Mouse (Mus musculus): ENCODE measurements around the gene Galr3. TPM values are rescaled to one million over a fixed set of nuclear protein-coding genes. Genes with fewer than 3 reads are reported as not detected.
"Not testable (repeated sequence)": the region's sequence is repeated elsewhere in the genome, so short reads cannot be mapped to it uniquely, and the experiment has no call there.

The Galr3 gene
- polyA plus RNA-seq, 1 experiment from 2014 or later: not detected

- Histone ChIP-seq H3K27me3 (ENCODE audit: control insufficient read depth, insufficient read depth, low read length) (no peaks in the 10 kb centered on the region), H3K4me1 (ENCODE audit: control insufficient read depth, insufficient read depth, low read length) (peaks cover 16% of the 10 kb centered on the region), H3K36me3 (ENCODE audit: control insufficient read depth, insufficient read depth, low read length) (no peaks in the 10 kb centered on the region), H3K9me3 (ENCODE audit: control insufficient read depth, low read length) (no peaks in the 10 kb centered on the region), H3K4me3 (ENCODE audit: low read depth, low read length) (peak overlapping the region; percentile 76), H3K27ac (ENCODE audit: low read depth, low read length) (peak overlapping the region; percentile 97), H3K4me2 (ENCODE audit: low read depth) (peak overlapping the region; percentile 82), H3K9ac (ENCODE audit: low read length) (peak overlapping the region; percentile 100)
- ATAC-seq (ENCODE audit: insufficient read depth, low FRiP score, low TSS enrichment) (no peak), DNase-seq (ENCODE audit: low spot score) (peak; percentile 45)
- 28% methylated on average over 16 of the region's 16 CpGs for WGBS
Observed at GRCm38 (mm10) chr15:79028823-79029484, 12.7 kb upstream of the Galr3 start.

GRCm38 (mm10) chr15:79029519-79030241 lies 12.0 kb upstream of the Galr3 start:
- Histone ChIP-seq H3K4me2 (ENCODE audit: low read depth) (peak overlapping the region; percentile 82), H3K9ac (ENCODE audit: low read length) (peak overlapping the region; percentile 100), H3K9me3 (ENCODE audit: control insufficient read depth, low read length) (no peaks in the 10 kb centered on the region), H3K4me3 (ENCODE audit: low read depth, low read length) (peak overlapping the region; percentile 76), H3K4me1 (ENCODE audit: control insufficient read depth, insufficient read depth, low read length) (peaks cover 16% of the 10 kb centered on the region), H3K27me3 (ENCODE audit: control insufficient read depth, insufficient read depth, low read length) (no peaks in the 10 kb centered on the region), H3K27ac (ENCODE audit: low read depth, low read length) (peak overlapping the region; percentile 29; the same call in 1 of the 2 replicates), H3K36me3 (ENCODE audit: control insufficient read depth, insufficient read depth, low read length) (no peaks in the 10 kb centered on the region)
- DNase-seq (ENCODE audit: low spot score): peak; percentile 49
- ATAC-seq (ENCODE audit: insufficient read depth, low FRiP score, low TSS enrichment): no peak
- 9% methylated on average over 11 of the region's 11 CpGs for WGBS

DNA sequence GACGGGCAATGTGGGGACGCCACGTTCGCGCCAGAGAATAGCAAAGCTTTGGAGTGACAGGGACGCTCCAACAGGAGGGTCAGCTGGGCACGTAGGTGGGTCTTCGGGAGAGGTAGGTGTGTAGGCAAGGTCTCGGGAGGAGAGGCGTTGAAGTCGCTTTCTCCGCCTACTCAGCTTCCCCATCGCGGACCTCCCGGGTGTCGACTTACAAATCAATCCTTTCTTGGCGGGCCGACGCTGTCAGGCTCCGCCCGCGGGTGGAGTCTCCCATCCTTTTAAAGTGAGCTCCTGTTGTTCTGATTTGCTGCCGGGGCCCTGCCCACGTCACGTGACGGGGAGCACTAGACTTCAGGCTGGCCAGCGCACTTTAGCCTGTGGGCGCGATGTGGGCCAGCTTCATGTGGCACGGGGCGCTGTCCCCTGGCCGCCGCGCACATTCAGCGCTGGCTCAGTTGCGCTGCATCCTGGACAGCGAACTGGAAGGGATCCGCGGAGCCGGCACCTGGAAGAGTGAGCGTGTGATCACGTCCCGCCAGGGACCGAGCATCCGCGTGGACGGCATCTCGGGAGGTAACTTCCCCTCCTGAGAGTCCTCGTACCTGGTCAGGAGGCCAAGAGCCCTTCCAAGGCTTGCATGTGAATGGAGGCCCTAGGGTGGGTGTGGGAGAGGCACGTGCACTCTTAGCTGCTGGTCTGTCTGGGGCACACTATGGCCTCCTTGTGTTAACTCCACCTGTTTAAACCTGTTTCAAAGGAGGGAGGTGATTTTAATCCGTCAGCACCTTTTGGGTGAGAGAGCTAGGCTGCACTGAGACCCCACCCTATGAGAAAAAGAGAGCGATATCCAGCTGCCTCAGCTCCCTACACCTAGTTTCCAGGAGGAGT lies 10.9 kb upstream of the Galr3 start:
- H3K4me2 ChIP-seq (ENCODE audit: low read depth): peak overlapping the region; percentile 82
- H3K4me1 ChIP-seq (ENCODE audit: control insufficient read depth, insufficient read depth, low read length): peaks cover 11% of the 10 kb centered on the region
- peak; percentile 93 for DNase-seq (ENCODE audit: low spot score)
- no peaks in the 10 kb centered on the region for H3K9me3 ChIP-seq (ENCODE audit: control insufficient read depth, low read length)
- peak; percentile 75 for ATAC-seq (ENCODE audit: insufficient read depth, low FRiP score, low TSS enrichment)
- no peaks in the 10 kb centered on the region for H3K36me3 ChIP-seq (ENCODE audit: control insufficient read depth, insufficient read depth, low read length)
- WGBS: under 1% methylated on average over 52 of the region's 52 CpGs
- peak overlapping the region; percentile 29; the same call in 1 of the 2 replicates for H3K27ac ChIP-seq (ENCODE audit: low read depth, low read length)
- no peaks in the 10 kb centered on the region for H3K27me3 ChIP-seq (ENCODE audit: control insufficient read depth, insufficient read depth, low read length)
- peak overlapping the region; percentile 76 for H3K4me3 ChIP-seq (ENCODE audit: low read depth, low read length)
- H3K9ac ChIP-seq (ENCODE audit: low read length): peak overlapping the region; percentile 100

- not testable (repeated sequence) for H3K4me3 ChIP-seq (ENCODE audit: low read depth, low read length); ATAC-seq (ENCODE audit: insufficient read depth, low FRiP score, low TSS enrichment); H3K4me2 ChIP-seq (ENCODE audit: low read depth); H3K9ac ChIP-seq (ENCODE audit: low read length); H3K36me3 ChIP-seq (ENCODE audit: control insufficient read depth, insufficient read depth, low read length); H3K27ac ChIP-seq (ENCODE audit: low read depth, low read length); H3K27me3 ChIP-seq (ENCODE audit: control insufficient read depth, insufficient read depth, low read length); DNase-seq (ENCODE audit: low spot score); H3K9me3 ChIP-seq (ENCODE audit: control insufficient read depth, low read length)
- WGBS: 85% methylated on average over 5 of the region's 5 CpGs
- H3K4me1 ChIP-seq (ENCODE audit: control insufficient read depth, insufficient read depth, low read length): peaks cover 11% of the 10 kb centered on the region
Observed at GRCm38 (mm10) chr15:79031908-79032307, 9.8 kb upstream of the Galr3 start.

- DNase-seq (ENCODE audit: low spot score) (peak; percentile 82), ATAC-seq (ENCODE audit: insufficient read depth, low FRiP score, low TSS enrichment) (peak; percentile 40; the same call in 1 of the 2 replicates)
- Histone ChIP-seq H3K36me3 (ENCODE audit: control insufficient read depth, insufficient read depth, low read length) (0 out of 2 replicates have a peak, but pooled peaks cover 2% of the 10 kb centered on the region), H3K9ac (ENCODE audit: low read length) (no peak overlapping the region; the same call in 1 of the 2 replicates), H3K9me3 (ENCODE audit: control insufficient read depth, low read length) (no peaks in the 10 kb centered on the region), H3K4me1 (ENCODE audit: control insufficient read depth, insufficient read depth, low read length) (peaks cover 9% of the 10 kb centered on the region), H3K27me3 (ENCODE audit: control insufficient read depth, insufficient read depth, low read length) (peaks cover 23% of the 10 kb centered on the region), H3K4me2 (ENCODE audit: low read depth) (no peak overlapping the region), H3K27ac (ENCODE audit: low read depth, low read length) (no peak overlapping the region), H3K4me3 (ENCODE audit: low read depth, low read length) (no peak overlapping the region)
- 13% methylated on average over 14 of the region's 14 CpGs for WGBS
Observed at GRCm38 (mm10) chr15:79037913-79038328, 3.8 kb upstream of the Galr3 start.

DNA sequence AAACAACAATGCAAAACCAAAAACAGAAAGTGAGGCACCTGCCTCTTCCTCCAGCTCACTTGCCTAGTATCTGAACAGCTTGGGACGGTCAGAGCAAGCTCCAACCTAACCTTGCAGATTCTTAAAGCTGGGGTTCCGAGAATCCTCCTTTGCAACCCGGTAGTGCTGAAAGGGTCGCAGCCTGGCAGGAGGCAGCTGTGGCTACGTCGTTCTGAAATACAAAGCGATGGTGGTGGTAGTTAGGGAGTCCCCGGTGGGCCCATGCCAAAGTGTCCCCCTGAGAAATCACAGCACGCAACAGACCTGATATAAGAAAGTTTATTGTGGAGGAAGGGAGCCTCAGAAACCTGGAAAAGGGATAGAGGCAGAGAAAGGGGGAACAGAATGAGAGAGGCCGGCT lies 3.4 kb upstream of the Galr3 start:
- H3K36me3 ChIP-seq (ENCODE audit: control insufficient read depth, insufficient read depth, low read length): 0 out of 2 replicates have a peak, but pooled peaks cover 2% of the 10 kb centered on the region
- H3K27ac ChIP-seq (ENCODE audit: low read depth, low read length): no peak overlapping the region
- H3K4me1 ChIP-seq (ENCODE audit: control insufficient read depth, insufficient read depth, low read length): peaks cover 9% of the 10 kb centered on the region
- DNase-seq (ENCODE audit: low spot score): no peak
- H3K9me3 ChIP-seq (ENCODE audit: control insufficient read depth, low read length): no peaks in the 10 kb centered on the region
- peaks cover 28% of the 10 kb centered on the region for H3K27me3 ChIP-seq (ENCODE audit: control insufficient read depth, insufficient read depth, low read length)
- H3K9ac ChIP-seq (ENCODE audit: low read length): no peak overlapping the region; the same call in 1 of the 2 replicates
- no peak overlapping the region for H3K4me3 ChIP-seq (ENCODE audit: low read depth, low read length)
- no peak for ATAC-seq (ENCODE audit: insufficient read depth, low FRiP score, low TSS enrichment)
- WGBS: 72% methylated on average over 10 of the region's 10 CpGs
- H3K4me2 ChIP-seq (ENCODE audit: low read depth): no peak overlapping the region

DNA sequence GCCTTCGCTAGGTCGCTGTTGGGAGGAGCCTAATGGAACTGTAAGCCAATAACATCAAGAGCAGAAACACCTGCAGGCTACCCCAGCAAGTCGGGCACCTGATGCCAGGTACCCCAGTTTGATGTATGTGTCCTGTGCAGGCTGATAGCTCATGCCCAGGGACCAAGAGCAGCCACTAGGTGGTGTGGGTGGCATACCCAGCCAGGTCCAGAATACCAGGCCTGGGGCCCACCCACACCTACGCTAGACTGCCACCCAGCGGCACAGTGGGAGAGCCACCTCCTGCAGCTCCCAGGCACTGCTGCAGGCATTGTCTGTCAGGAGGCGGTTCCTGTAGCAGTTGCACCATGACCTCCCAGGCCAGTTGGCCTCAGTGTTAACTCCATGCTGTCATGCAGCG lies 2.8 kb upstream of the Galr3 start:
- Histone ChIP-seq H3K36me3 (ENCODE audit: control insufficient read depth, insufficient read depth, low read length) (0 out of 2 replicates have a peak, but pooled peaks cover 2% of the 10 kb centered on the region), H3K9me3 (ENCODE audit: control insufficient read depth, low read length) (no peaks in the 10 kb centered on the region), H3K9ac (ENCODE audit: low read length) (no peak overlapping the region), H3K27me3 (ENCODE audit: control insufficient read depth, insufficient read depth, low read length) (peaks cover 33% of the 10 kb centered on the region), H3K4me2 (ENCODE audit: low read depth) (no peak overlapping the region), H3K27ac (ENCODE audit: low read depth, low read length) (no peak overlapping the region), H3K4me1 (ENCODE audit: control insufficient read depth, insufficient read depth, low read length) (peaks cover 9% of the 10 kb centered on the region), H3K4me3 (ENCODE audit: low read depth, low read length) (no peak overlapping the region)
- 27% methylated on average over 7 of the region's 7 CpGs for WGBS
- DNase-seq (ENCODE audit: low spot score) (peak; percentile 73), ATAC-seq (ENCODE audit: insufficient read depth, low FRiP score, low TSS enrichment) (0 out of 2 replicates have a peak, but pooled peaks have one; percentile 43)
